18 mouse cellular contexts compared by ENCODE assay signal in the genomic region with DNA sequence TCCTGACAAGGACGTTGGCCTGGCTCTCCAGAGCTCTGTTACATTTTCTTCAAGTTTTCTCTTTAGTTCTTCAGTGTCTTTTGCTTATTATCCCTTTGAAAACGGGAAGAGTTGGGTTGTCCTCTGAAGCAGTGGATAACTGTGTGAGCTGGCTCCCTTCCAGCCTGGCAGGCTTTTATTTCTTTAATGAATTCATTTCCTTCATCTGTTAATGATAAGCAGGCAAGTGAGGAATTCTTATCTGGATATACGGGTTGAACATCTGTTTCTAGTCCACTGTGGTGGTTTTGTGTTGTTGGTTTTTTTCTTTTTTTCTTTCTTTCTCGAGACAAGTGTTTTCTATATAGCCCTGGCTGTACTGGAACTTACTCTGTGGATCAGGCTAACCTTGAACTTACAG. TPM values are rescaled to one million over a fixed set of nuclear protein-coding genes. Genes with fewer than 3 reads are reported as not detected.
DNase-seq lines count a peak whose midpoint lies in the region; ATAC-seq and TF ChIP-seq lines count a peak whose summit lies in the region.
"Had no signal": no experiment of that assay in that cellular context is flagged by ENCODE, and none has a peak within 500 bp of the region (broad histone marks: within the 10 kb centered on the region; RNA-seq: fewer than 3 reads in every experiment).

No protein-coding gene starts in this region.

- H3K27me3 ChIP-seq in midbrain, postnatal 0 days (ENCODE audit: insufficient read depth, low read length) = no peaks in the 10 kb centered on the region
- H3K27me3 ChIP-seq in midbrain, embryonic 15.5 days (replicated peaks) = no peaks in the 10 kb centered on the region
- no peaks in the 10 kb centered on the region for H3K27me3 ChIP-seq in hindbrain, embryonic 12.5 days
- H3K27me3 ChIP-seq: CH12.LX; embryonic facial prominence, embryonic 12.5 days; forebrain, embryonic 12.5 days; hindbrain, embryonic 13.5 days; intestine, embryonic 15.5 days; liver, embryonic 15.5 days; neural tube, embryonic 13.5 days; Patski had no signal

- peaks cover 4% of the 10 kb centered on the region; the same call in 1 of the 2 replicates for H3K4me1 ChIP-seq in midbrain, postnatal 0 days (ENCODE audit: insufficient read depth, low read length)
- H3K4me1 ChIP-seq in midbrain, embryonic 15.5 days = peaks cover 9% of the 10 kb centered on the region
- peaks cover 13% of the 10 kb centered on the region; the same call in 1 of the 2 replicates for H3K4me1 ChIP-seq in hindbrain, embryonic 12.5 days
- H3K4me1 ChIP-seq: intestine, embryonic 15.5 days; liver, embryonic 15.5 days had no signal

- no peaks in the 10 kb centered on the region for H3K36me3 ChIP-seq in midbrain, postnatal 0 days (ENCODE audit: insufficient read depth, low read length)
- no peaks in the 10 kb centered on the region for H3K36me3 ChIP-seq in midbrain, embryonic 15.5 days (replicated peaks)
- no peaks in the 10 kb centered on the region for H3K36me3 ChIP-seq in hindbrain, embryonic 12.5 days
- H3K36me3 ChIP-seq: embryonic facial prominence, embryonic 12.5 days; forebrain, embryonic 12.5 days; hindbrain, embryonic 13.5 days; intestine, embryonic 15.5 days; liver, embryonic 15.5 days; neural tube, embryonic 13.5 days had no signal

- no peak overlapping the region for H3K27ac ChIP-seq in midbrain, postnatal 0 days (ENCODE audit: low read depth, low read length)
- H3K27ac ChIP-seq in midbrain, embryonic 15.5 days = no peak overlapping the region
- H3K27ac ChIP-seq in hindbrain, embryonic 12.5 days = no peak overlapping the region
- H3K27ac ChIP-seq: forebrain, embryonic 12.5 days; hindbrain, embryonic 13.5 days; intestine, embryonic 15.5 days; liver, embryonic 15.5 days; neural tube, embryonic 13.5 days had no signal

- no peak for ATAC-seq in midbrain, postnatal 0 days (ENCODE audit: low FRiP score)
- ATAC-seq in midbrain, embryonic 15.5 days (replicated peaks) = no peak
- no peak for ATAC-seq in hindbrain, embryonic 12.5 days (ENCODE audit: low FRiP score)
- ATAC-seq: intestine, embryonic 15.5 days; Patski had no signal

- 26% methylated on average over 4 of the region's 4 CpGs for WGBS in midbrain, postnatal 0 days
- 25% methylated on average over 4 of the region's 4 CpGs for WGBS in midbrain, embryonic 15.5 days
- 48% methylated on average over 4 of the region's 4 CpGs for WGBS in hindbrain, embryonic 12.5 days

- H3K4me3 ChIP-seq in midbrain, postnatal 0 days (ENCODE audit: low read depth, low read length) = no peak overlapping the region
- no peak overlapping the region for H3K4me3 ChIP-seq in midbrain, embryonic 15.5 days
- no peak overlapping the region for H3K4me3 ChIP-seq in hindbrain, embryonic 12.5 days
- H3K4me3 ChIP-seq: embryonic facial prominence, embryonic 12.5 days; forebrain, embryonic 12.5 days; hindbrain, embryonic 13.5 days; intestine, embryonic 15.5 days; liver, embryonic 15.5 days; neural tube, embryonic 13.5 days had no signal

- no peaks in the 10 kb centered on the region for H3K9me3 ChIP-seq in midbrain, postnatal 0 days (ENCODE audit: low read length)
- H3K9me3 ChIP-seq in midbrain, embryonic 15.5 days = no peaks in the 10 kb centered on the region
- no peaks in the 10 kb centered on the region for H3K9me3 ChIP-seq in hindbrain, embryonic 12.5 days (replicated peaks)
- H3K9me3 ChIP-seq: embryonic facial prominence, embryonic 12.5 days; forebrain, embryonic 12.5 days; hindbrain, embryonic 13.5 days; intestine, embryonic 15.5 days; liver, embryonic 15.5 days; neural tube, embryonic 13.5 days had no signal

- H3K9ac ChIP-seq in midbrain, postnatal 0 days (replicated peaks; ENCODE audit: low read length, poor library complexity, severe bottlenecking) = no peak overlapping the region
- no peak overlapping the region for H3K9ac ChIP-seq in midbrain, embryonic 15.5 days
- H3K9ac ChIP-seq in hindbrain, embryonic 12.5 days = no peak overlapping the region
- H3K9ac ChIP-seq: embryonic facial prominence, embryonic 12.5 days; forebrain, embryonic 12.5 days; hindbrain, embryonic 13.5 days; intestine, embryonic 15.5 days; liver, embryonic 15.5 days; neural tube, embryonic 13.5 days had no signal

- no peak overlapping the region for H3K4me2 ChIP-seq in midbrain, postnatal 0 days (ENCODE audit: low read depth, low read length, poor library complexity, severe bottlenecking)
- no peak overlapping the region for H3K4me2 ChIP-seq in midbrain, embryonic 15.5 days
- no peak overlapping the region for H3K4me2 ChIP-seq in hindbrain, embryonic 12.5 days (replicated peaks)
- H3K4me2 ChIP-seq: embryonic facial prominence, embryonic 12.5 days; forebrain, embryonic 12.5 days; hindbrain, embryonic 13.5 days; intestine, embryonic 15.5 days; liver, embryonic 15.5 days; neural tube, embryonic 13.5 days had no signal

- peak; percentile 26 to 31 for DNase-seq in cerebellum, postnatal 10 days
- DNase-seq in cerebellum, adult 9-11 months = no peak
- peak; percentile 21 for DNase-seq in kidney, postnatal 14 days
- no peak for DNase-seq in kidney, adult 9 months
- peak; percentile 10 for DNase-seq in midbrain, postnatal 0 days (ENCODE audit: low spot score)
- no peak for DNase-seq in gastrocnemius, adult 8-10 months (ENCODE audit: low spot score in 2 of 2)
- DNase-seq: heart, adult 18-20 months had no signal

- TF ChIP-seq CTCF in midbrain, postnatal 0 days (IDR thresholded peaks at IDR 0.05) = no peak

RNA-seq across cellular contexts. Expression of a gene that starts 22.4 kb away (rescaled TPM):
- 97.8 and 119 TPM in 2 replicates for total RNA-seq in midbrain, postnatal 0 days (2014; rRNA removed)
- polyA plus RNA-seq in midbrain, postnatal 0 days (2015; fragmentation: Nextera tagmentation; extraction: Ambion mirVana) = 46.6 and 46.7 TPM in 2 replicates
- 47.6 and 51.1 TPM in 2 replicates for polyA plus RNA-seq in midbrain, embryonic 15.5 days (2015; fragmentation: Nextera tagmentation; extraction: Ambion mirVana)
- polyA plus RNA-seq in hindbrain, embryonic 12.5 days (2016; fragmentation: Nextera tagmentation; extraction: Ambion mirVana) = 64.0 and 64.9 TPM in 2 replicates
- 100 to 1,000 TPM; 110 to 128 (median 121) TPM for total RNA-seq in gastrocnemius, adult 8-10 months (2022)
- total RNA-seq: monocyte, adult 5-6 weeks had no signal

Comparison
In these comparisons a context has a peak if more than half of its experiments do, and no peak if none do; other contexts are left out.
1. DNase-seq: peak in cerebellum, postnatal 10 days (2 of 2), kidney, postnatal 14 days (single experiment) and midbrain, postnatal 0 days (single experiment); none in cerebellum, adult 9-11 months (single experiment), kidney, adult 9 months (single experiment) and gastrocnemius, adult 8-10 months (0 of 2).